Mouse (Mus musculus) kidney, postnatal 0 days (tissue): ENCODE data around the gene Lif. TPM values are rescaled to one million over a fixed set of nuclear protein-coding genes. Genes with fewer than 3 reads are reported as not detected.

Experiments used
- ATAC-seq: fragments of 200-750 bp; cut with Nextera tagmentation; replicated peaks from 2 replicates; pipeline ENCODE4 v1.8.0; 2017; ENCODE audit warnings: low read depth, moderate number of reproducible peaks, moderate TSS enrichment, moderate library complexity; ENCODE audit not compliant: low FRiP score
- DNase-seq: peaks from one replicate; pipeline ENCODE4 v3.0.0-alpha.2; 2016; ENCODE audit warnings: low spot score
- H3K27ac ChIP-seq: fragments of 300-500 bp; sonication (generic); 2 replicates; pipeline ENCODE4 v1.5.1; 2014; ENCODE audit warnings: mild to moderate bottlenecking
- H3K27me3 ChIP-seq: fragments of 300-500 bp; sonication (generic); 2 replicates; pipeline ENCODE4 v1.6.1; 2014; ENCODE audit warnings: low read length, mixed read lengths; ENCODE audit not compliant: insufficient read depth
- H3K36me3 ChIP-seq: fragments of 300-500 bp; sonication (generic); 2 replicates; pipeline ENCODE4 v1.6.1; 2014; ENCODE audit warnings: low read length, mixed read lengths; ENCODE audit not compliant: insufficient read depth
- H3K4me1 ChIP-seq: fragments of 300-500 bp; sonication (generic); replicated peaks from 2 replicates; pipeline ENCODE4 v1.6.1; 2014; ENCODE audit warnings: antibody characterized with exemption, low read length, mixed read lengths; ENCODE audit not compliant: insufficient read depth
- H3K4me2 ChIP-seq: fragments of 300-500 bp; sonication (generic); 2 replicates; pipeline ENCODE4 v1.6.1; 2014; ENCODE audit warnings: mild to moderate bottlenecking, low read length, moderate library complexity, mixed read lengths
- H3K4me3 ChIP-seq: fragments of 300-500 bp; sonication (generic); replicated peaks from 2 replicates; pipeline ENCODE4 v1.5.1; 2014; ENCODE audit warnings: low read depth, low read length
- H3K9ac ChIP-seq: fragments of 300-500 bp; sonication (generic); 2 replicates; pipeline ENCODE4 v1.6.1; 2014; ENCODE audit warnings: low read depth, low read length
- H3K9me3 ChIP-seq: fragments of 300-500 bp; sonication (generic); replicated peaks from 2 replicates; pipeline ENCODE4 v1.6.1; 2016; ENCODE audit warnings: low read length, inconsistent platforms, mixed read lengths
- CTCF ChIP-seq: IDR thresholded peaks from 2 replicates; pipeline ENCODE4 v1.5.1; 2016; ENCODE audit warnings: antibody characterized with exemption, low read depth, mild to moderate bottlenecking, moderate library complexity
- WGBS: fragments of 180-500 bp; shearing (Covaris S2); extraction: QIAGEN DNeasy Blood & Tissue Kit; methylation state at CpG from one replicate; pipeline ENCODE4 v1.1.7; 2014; 5-methylcytosine and 5-hydroxymethylcytosine counted together
- polyA plus RNA-seq: library from polyadenylated mRNA; unstranded; fragments of >200 nt; fragmentation: Nextera tagmentation; extraction: Ambion mirVana; gene quantifications from 2 replicates; pipeline ENCODE4 v1.2.1, GENCODE M21; 2015

Gene Lif
- polyA plus RNA-seq, 1 experiment from 2014 or later: 0.11 TPM

GRCm38 (mm10) chr11:4258657-4259082, 1.3 kb downstream of the Lif start:
- peak; percentile 97 for TF ChIP-seq CTCF
- DNase-seq (peak; percentile 88), ATAC-seq (no peak)
- H3K4me2 ChIP-seq: peak overlapping the region; percentile 47
- no peaks in the 10 kb centered on the region for H3K9me3 ChIP-seq
- no peak overlapping the region for H3K27ac ChIP-seq
- peaks cover 22% of the 10 kb centered on the region; the same call in 1 of the 2 replicates for H3K4me1 ChIP-seq
- no peaks in the 10 kb centered on the region for H3K36me3 ChIP-seq
- 1% methylated on average over 7 of the region's 7 CpGs for WGBS
- no peak overlapping the region for H3K9ac ChIP-seq
- H3K27me3 ChIP-seq: no peaks in the 10 kb centered on the region
- H3K4me3 ChIP-seq: no peak overlapping the region

DNA sequence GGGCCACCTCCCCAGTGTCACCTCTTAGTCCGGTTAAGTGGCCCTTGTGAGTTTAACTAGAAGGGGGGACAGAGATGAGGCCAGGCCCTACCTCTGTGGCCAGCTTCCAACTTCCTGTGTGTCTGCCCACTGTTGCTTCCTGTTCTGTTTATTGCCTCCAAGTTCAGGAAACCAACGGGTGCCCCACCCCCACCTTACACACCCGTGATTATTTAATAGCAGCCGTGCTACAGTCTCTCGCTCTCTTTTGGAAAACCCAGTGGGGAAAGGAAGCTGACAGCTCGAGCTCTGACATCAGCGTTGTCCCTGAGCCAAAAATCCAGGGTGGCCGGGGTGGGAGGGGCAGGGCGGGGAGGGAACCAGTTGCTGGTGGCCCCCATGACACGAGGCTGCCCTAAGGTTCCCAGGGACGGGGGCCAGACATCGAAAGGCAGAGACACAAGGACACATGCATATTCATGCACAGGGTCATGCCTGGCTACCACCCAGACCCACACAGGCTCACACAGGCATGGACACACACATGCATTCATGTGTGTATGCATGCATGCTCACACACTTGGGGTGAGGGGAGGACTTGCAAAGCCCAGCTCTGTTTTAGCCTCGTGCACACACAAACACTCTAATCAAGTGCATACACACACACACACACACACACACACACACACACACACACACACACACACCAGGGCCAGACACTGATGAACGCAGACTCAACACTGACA, 3.3 kb downstream of the Lif start:
- Histone ChIP-seq H3K36me3 (no peaks in the 10 kb centered on the region), H3K9ac (no peak overlapping the region), H3K27ac (no peak overlapping the region), H3K9me3 (no peaks in the 10 kb centered on the region), H3K4me2 (peak overlapping the region; percentile 28; the same call in 1 of the 2 replicates), H3K4me3 (no peak overlapping the region), H3K27me3 (no peaks in the 10 kb centered on the region), H3K4me1 (peaks cover 25% of the 10 kb centered on the region; the same call in 1 of the 2 replicates)
- WGBS: 23% methylated on average over 14 of the region's 14 CpGs
- TF ChIP-seq CTCF: no peak
- no peak for ATAC-seq
- DNase-seq: peak; percentile 54

DNA sequence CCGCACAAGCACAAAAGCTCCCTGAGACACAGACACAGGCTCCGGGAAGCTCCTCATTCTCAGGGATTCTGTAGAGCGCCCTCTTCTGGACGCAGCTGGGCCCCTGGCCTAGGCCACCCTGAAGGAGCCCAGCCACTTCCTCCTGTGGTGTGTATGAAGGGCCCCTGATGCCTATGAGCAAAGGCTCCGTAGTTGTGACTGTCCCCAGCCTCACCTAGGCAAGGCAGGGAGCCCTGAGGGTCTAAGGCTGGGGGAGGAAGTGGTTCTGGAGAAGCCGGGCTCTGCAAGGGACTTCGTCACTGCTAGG, 3.8 kb downstream of the Lif start:
- 0 out of 2 replicates have a peak, but pooled peaks have one; percentile 26 for ATAC-seq
- H3K9ac ChIP-seq: no peak overlapping the region
- no peak overlapping the region for H3K4me3 ChIP-seq
- DNase-seq: peak; percentile 64
- H3K27me3 ChIP-seq: no peaks in the 10 kb centered on the region
- TF ChIP-seq CTCF: peak; percentile 67
- no peaks in the 10 kb centered on the region for H3K9me3 ChIP-seq
- no peak overlapping the region for H3K4me2 ChIP-seq
- WGBS: 40% methylated on average over 7 of the region's 7 CpGs
- no peaks in the 10 kb centered on the region for H3K36me3 ChIP-seq
- peaks cover 25% of the 10 kb centered on the region; the same call in 1 of the 2 replicates for H3K4me1 ChIP-seq
- H3K27ac ChIP-seq: no peak overlapping the region

DNA sequence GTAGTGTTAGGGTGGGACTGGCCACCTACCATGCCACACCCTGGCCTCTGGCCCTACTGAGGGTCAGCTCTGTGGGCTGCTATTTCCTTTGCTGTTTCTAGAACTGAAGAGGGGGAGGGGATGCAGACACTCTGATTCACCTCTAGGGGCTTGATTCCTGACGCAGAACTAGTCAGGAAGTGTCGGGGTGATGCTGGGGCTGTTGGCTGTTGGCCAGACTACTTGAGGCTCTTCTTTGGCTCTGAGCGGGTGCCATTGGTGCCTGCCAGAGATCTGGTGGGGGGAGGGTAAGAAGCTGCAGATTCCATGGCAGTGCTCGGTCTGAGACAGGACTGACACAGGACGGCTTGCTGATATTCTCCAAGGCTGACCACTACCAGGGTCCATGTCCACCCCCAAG, 4.6 kb downstream of the Lif start:
- Histone ChIP-seq H3K4me1 (peaks cover 25% of the 10 kb centered on the region; the same call in 1 of the 2 replicates), H3K27ac (no peak overlapping the region), H3K9me3 (no peaks in the 10 kb centered on the region), H3K4me2 (no peak overlapping the region), H3K27me3 (no peaks in the 10 kb centered on the region), H3K9ac (no peak overlapping the region), H3K4me3 (no peak overlapping the region), H3K36me3 (no peaks in the 10 kb centered on the region)
- DNase-seq: peak; percentile 66
- WGBS: 37% methylated on average over 5 of the region's 5 CpGs
- TF ChIP-seq CTCF: peak; percentile 37; the same call in 1 of the 2 replicates
- ATAC-seq: no peak

- no peak for TF ChIP-seq CTCF
- Histone ChIP-seq H3K9ac (no peak overlapping the region), H3K9me3 (no peaks in the 10 kb centered on the region), H3K4me2 (no peak overlapping the region), H3K4me1 (peaks cover 25% of the 10 kb centered on the region; the same call in 1 of the 2 replicates), H3K27me3 (no peaks in the 10 kb centered on the region), H3K4me3 (no peak overlapping the region), H3K36me3 (no peaks in the 10 kb centered on the region), H3K27ac (no peak overlapping the region)
- peak; percentile 9; the same call in 1 of the 2 replicates for ATAC-seq
- WGBS: 15% methylated on average over 7 of the region's 7 CpGs
- DNase-seq: no peak
Observed at GRCm38 (mm10) chr11:4262847-4263246, 5.5 kb downstream of the Lif start.

GRCm38 (mm10) chr11:4263296-4263695, 5.9 kb downstream of the Lif start:
- no peak overlapping the region for H3K9ac ChIP-seq
- no peak; the same call in 1 of the 2 replicates for ATAC-seq
- no peaks in the 10 kb centered on the region for H3K9me3 ChIP-seq
- no peaks in the 10 kb centered on the region for H3K27me3 ChIP-seq
- H3K4me1 ChIP-seq: peaks cover 25% of the 10 kb centered on the region; the same call in 1 of the 2 replicates
- WGBS: 13% methylated on average over 1 of the region's 1 CpGs
- no peak for DNase-seq
- TF ChIP-seq CTCF: no peak
- H3K36me3 ChIP-seq: no peaks in the 10 kb centered on the region
- no peak overlapping the region for H3K27ac ChIP-seq
- H3K4me3 ChIP-seq: no peak overlapping the region
- H3K4me2 ChIP-seq: no peak overlapping the region
